Mouse (Mus musculus): ENCODE measurements around the gene Cggbp1.

- TF ChIP-seq CTCF (IDR thresholded peaks at IDR 0.05; ENCODE audit: low read depth, low read length) (no peak), POLR2A (IDR thresholded peaks at IDR 0.05; ENCODE audit: extremely low read depth, insufficient read depth, low read length) (no peak)
Measured at GRCm38 (mm10) chr16:64868613-64869012, 16.8 kb downstream of the Cggbp1 start.

Data from liver, adult 2 months (tissue).